Mouse (Mus musculus): Measurements from ENCODE around the gene Lrig2.
A peak's percentile ranks its signal among the peaks of the same experiment; 100 is the strongest.
"Not testable (repeated sequence)": the region's sequence is repeated elsewhere in the genome, so short reads cannot be mapped to it uniquely, and the experiment has no call there.

Lrig2 gene

GRCm38 (mm10) chr3:104427354-104427753 is 84.4 kb downstream of the Lrig2 start:
- not testable (repeated sequence) for DNase-seq

GRCm38 (mm10) chr3:104424346-104424745 is 87.4 kb downstream of the Lrig2 start:
- DNase-seq, result peak; percentile 38 to 53

- no peak for DNase-seq
Measured at GRCm38 (mm10) chr3:104420929-104421328, 90.8 kb downstream of the Lrig2 start.

- DNase-seq, result no peak
Measured at GRCm38 (mm10) chr3:104419990-104420389, 91.7 kb downstream of the Lrig2 start.

GRCm38 (mm10) chr3:104416806-104417205 is 94.9 kb downstream of the Lrig2 start:
- no peak for DNase-seq

- no peak for DNase-seq
Measured at GRCm38 (mm10) chr3:104412482-104412881, 99.2 kb downstream of the Lrig2 start.

GRCm38 (mm10) chr3:104407506-104407905 is 104.2 kb downstream of the Lrig2 start:
- no peak for DNase-seq

- DNase-seq, result no peak
Measured at GRCm38 (mm10) chr3:104403582-104403981, 108.1 kb downstream of the Lrig2 start.

- no peak for DNase-seq
Measured at GRCm38 (mm10) chr3:104401176-104401575, 110.5 kb downstream of the Lrig2 start.

- DNase-seq, result no peak
Measured at GRCm38 (mm10) chr3:104400126-104400525, 111.6 kb downstream of the Lrig2 start.

- DNase-seq, result peak; percentile 79 to 85
Measured at GRCm38 (mm10) chr3:104399296-104400045, 112.2 kb downstream of the Lrig2 start.

- DNase-seq, result peak; percentile 50 to 64
Measured at GRCm38 (mm10) chr3:104397316-104397715, 114.4 kb downstream of the Lrig2 start.

- no peak for DNase-seq
Measured at GRCm38 (mm10) chr3:104396736-104397081, 115.0 kb downstream of the Lrig2 start.

- peak; percentile 87 to 88 for DNase-seq
Measured at GRCm38 (mm10) chr3:104396067-104396735, 115.5 kb downstream of the Lrig2 start.

- DNase-seq, result no peak
Measured at GRCm38 (mm10) chr3:104390072-104390471, 121.6 kb downstream of the Lrig2 start.

GRCm38 (mm10) chr3:104389449-104389848 is 122.3 kb downstream of the Lrig2 start:
- no peak for DNase-seq

GRCm38 (mm10) chr3:104385587-104385986 is 126.1 kb downstream of the Lrig2 start:
- DNase-seq, result peak; percentile 23 to 27

- DNase-seq, result peak in 1 of 2 experiments; percentile 36
Measured at GRCm38 (mm10) chr3:104383681-104384341, 127.9 kb downstream of the Lrig2 start.

GRCm38 (mm10) chr3:104378228-104378627 is 133.5 kb downstream of the Lrig2 start:
- no peak for DNase-seq

GRCm38 (mm10) chr3:104373907-104374306 is 137.8 kb downstream of the Lrig2 start:
- no peak for DNase-seq

- DNase-seq, result no peak
Measured at GRCm38 (mm10) chr3:104372374-104372773, 139.3 kb downstream of the Lrig2 start.

- DNase-seq, result no peak
Measured at GRCm38 (mm10) chr3:104367912-104368311, 143.8 kb downstream of the Lrig2 start.

GRCm38 (mm10) chr3:104361814-104362213 is 149.9 kb downstream of the Lrig2 start:
- no peak for DNase-seq

- no peak for DNase-seq
Measured at GRCm38 (mm10) chr3:104360325-104360724, 151.4 kb downstream of the Lrig2 start.

Measured in cerebellum, postnatal 25 days (tissue).